Mouse (Mus musculus) CH12.LX (cell line): ENCODE data around the gene Ikzf1. TPM values are rescaled to one million over a fixed set of nuclear protein-coding genes. Genes with fewer than 3 reads are reported as not detected.
A peak's percentile ranks its signal among the peaks of the same experiment; 100 is the strongest.

Experiments used
- DNase-seq: peaks from one replicate; pipeline ENCODE4 v3.0.0-alpha.2; 2013; ENCODE audit errors: extremely low read depth
- H3K27ac ChIP-seq: 2 replicates; pipeline ENCODE4 v1.5.1; 2012; ENCODE audit warnings: low read depth, mild to moderate bottlenecking, control low read depth, moderate library complexity; ENCODE audit not compliant: insufficient read depth
- H3K27me3 ChIP-seq: replicated peaks from 2 replicates; pipeline ENCODE3; 2012; ENCODE audit warnings: inconsistent platforms
- H3K36me3 ChIP-seq, 2 experiments: replicated peaks in 1 of 2; 2 replicates each; pipeline versions ENCODE3 to v1.6.1; 2012; ENCODE audit warnings: inconsistent platforms in 1 of 2, low read length in 1 of 2, mild to moderate bottlenecking in 1 of 2, mixed read lengths in 1 of 2, moderate library complexity in 1 of 2; ENCODE audit not compliant: control insufficient read depth in 1 of 2, insufficient read depth in 1 of 2
- H3K4me1 ChIP-seq, 2 experiments: 2 replicates each; pipeline ENCODE4 v1.6.1; 2012; ENCODE audit warnings: inconsistent platforms in 1 of 2, moderate library complexity in 1 of 2; ENCODE audit not compliant: insufficient read depth in 2 of 2, control insufficient read depth in 1 of 2
- H3K4me2 ChIP-seq: 2 replicates; pipeline ENCODE4 v1.6.1; 2012; ENCODE audit warnings: low read depth, mild to moderate bottlenecking, control low read depth; ENCODE audit not compliant: poor library complexity, insufficient read depth, severe bottlenecking
- H3K4me3 ChIP-seq, 3 experiments: fragments of 150-350 bp in 1 of 3; sonication (generic) in 1 of 3; replicated peaks in 1 of 3; 2 replicates each; pipeline versions ENCODE3 to v1.5.1; 2011 to 2012; ENCODE audit warnings: low read depth in 2 of 3, low read length in 2 of 3, mild to moderate bottlenecking in 2 of 3, moderate library complexity in 2 of 3, control low read depth in 1 of 3, improper control_type of control experiment in 1 of 3, inconsistent platforms in 1 of 3, mixed read lengths in 1 of 3; ENCODE audit not compliant: poor library complexity in 1 of 3
- H3K79me2 ChIP-seq: replicated peaks from 2 replicates; pipeline ENCODE4 v1.6.1; 2012; ENCODE audit warnings: mild to moderate bottlenecking, moderate library complexity; ENCODE audit not compliant: control insufficient read depth, poor library complexity, insufficient read depth, severe bottlenecking; ENCODE audit errors: extremely low read depth
- H3K9ac ChIP-seq: 2 replicates; pipeline ENCODE4 v1.6.1; 2012; ENCODE audit warnings: low read depth, mild to moderate bottlenecking, control low read depth, moderate library complexity; ENCODE audit not compliant: insufficient read depth
- H3K9me3 ChIP-seq: replicated peaks from 2 replicates; pipeline ENCODE3; 2012; ENCODE audit warnings: low read length, inconsistent platforms, mixed read lengths
- BHLHE40 ChIP-seq: IDR thresholded peaks from 2 replicates; pipeline ENCODE4 v1.6.1; 2011; ENCODE audit warnings: mild to moderate bottlenecking, low read depth, low read length, improper control_type of control experiment
- CHD2 ChIP-seq: IDR thresholded peaks from 2 replicates; pipeline ENCODE4 v1.6.1; 2011; ENCODE audit warnings: low read length, improper control_type of control experiment
- CTCF ChIP-seq, 2 experiments: IDR thresholded peaks in 1 of 2; conservative IDR thresholded peaks in 1 of 2; 2 replicates each; pipeline ENCODE4 v1.5.1; 2011 to 2012; ENCODE audit warnings: low read depth in 2 of 2, low read length in 2 of 2, improper control_type of control experiment in 1 of 2, inconsistent platforms in 1 of 2, mild to moderate bottlenecking in 1 of 2, moderate library complexity in 1 of 2
- ELF1 ChIP-seq: IDR thresholded peaks from 2 replicates; pipeline ENCODE4 v1.6.1; 2014; ENCODE audit warnings: low read depth, mild to moderate bottlenecking, inconsistent platforms, low read length, improper control_type of control experiment
- EP300 ChIP-seq: IDR thresholded peaks from 2 replicates; pipeline ENCODE4 v1.6.1; 2011; ENCODE audit warnings: low read length, improper control_type of control experiment
- ETS1 ChIP-seq: conservative IDR thresholded peaks from 2 replicates; pipeline ENCODE4 v1.6.1; 2012; ENCODE audit warnings: low read depth, mild to moderate bottlenecking, inconsistent platforms, low read length, improper control_type of control experiment, moderate library complexity
- KAT2A ChIP-seq: IDR thresholded peaks from 2 replicates; pipeline ENCODE4 v1.6.1; 2012; ENCODE audit warnings: low read length, improper control_type of control experiment, inconsistent platforms; ENCODE audit not compliant: insufficient replicate concordance
- MAZ ChIP-seq: IDR thresholded peaks from 2 replicates; pipeline ENCODE4 v1.6.1; 2012; ENCODE audit warnings: low read depth, mild to moderate bottlenecking, inconsistent platforms, low read length, improper control_type of control experiment, moderate library complexity
- MXI1 ChIP-seq: IDR thresholded peaks from 2 replicates; pipeline ENCODE4 v1.6.1; 2011; ENCODE audit warnings: mild to moderate bottlenecking, low read depth, low read length, improper control_type of control experiment
- MYC ChIP-seq: IDR thresholded peaks from 2 replicates; pipeline ENCODE4 v1.6.1; 2011; ENCODE audit warnings: low read depth, mild to moderate bottlenecking, improper control_type of control experiment, low read length
- PAX5 ChIP-seq: IDR thresholded peaks from 2 replicates; pipeline ENCODE4 v1.6.1; 2012; ENCODE audit warnings: low read length, inconsistent platforms, mixed read lengths
- POLR2A ChIP-seq: IDR thresholded peaks from 2 replicates; pipeline ENCODE4 v1.6.1; 2011; ENCODE audit warnings: low read depth, mild to moderate bottlenecking, improper control_type of control experiment, low read length
- SMC3 ChIP-seq: IDR thresholded peaks from 2 replicates; pipeline ENCODE4 v1.6.1; 2011; ENCODE audit warnings: low read depth, low read length, improper control_type of control experiment
- USF2 ChIP-seq: conservative IDR thresholded peaks from 2 replicates; pipeline ENCODE4 v1.6.1; 2011; ENCODE audit warnings: low read depth, low read length, improper control_type of control experiment
- ZNF384 ChIP-seq: IDR thresholded peaks from 2 replicates; pipeline ENCODE4 v1.6.1; 2012; ENCODE audit warnings: low read depth, low read length, improper control_type of control experiment, inconsistent platforms
- dilution Hi-C: fragments of 300-500 bp; cut with MboI; formaldehyde crosslinking; loops from 2 replicates; pipeline ENCODE4 v1.14.3; 2020; ENCODE audit warnings: low sequenced_read_pairs; ENCODE audit not compliant: extremely low pct_unique_long_range_greater_than_20kb, extremely low pct_ligation_motif_present
- in situ Hi-C: fragments of 300-500 bp; cut with MboI; formaldehyde crosslinking; loops from 3 replicates; pipeline ENCODE4 v1.14.3; 2019; ENCODE audit warnings: low sequenced_read_pairs, low pct_ligation_motif_present, low pct_unique_long_range_greater_than_20kb, mixed read lengths
- polyA plus RNA-seq: library from polyadenylated mRNA; unstranded; fragments of >175 nt; gene quantifications from 2 replicates; pipeline ENCODE4 v1.2.1, GENCODE M21; 2012; ENCODE audit warnings: low read depth; ENCODE audit not compliant: insufficient read length
- total RNA-seq, 2 experiments: library from RNA; depleted of rRNA; stranded (reverse); fragments of 300-350 nt in 1 of 2; fragments of >200 nt in 1 of 2; gene quantifications; 2 replicates each; pipeline ENCODE4 v1.2.3; 2012 to 2014

The Ikzf1 gene
- total and polyA plus RNA-seq, 3 experiments = 33.1 to 68.7 (median 51.2) TPM

DNA sequence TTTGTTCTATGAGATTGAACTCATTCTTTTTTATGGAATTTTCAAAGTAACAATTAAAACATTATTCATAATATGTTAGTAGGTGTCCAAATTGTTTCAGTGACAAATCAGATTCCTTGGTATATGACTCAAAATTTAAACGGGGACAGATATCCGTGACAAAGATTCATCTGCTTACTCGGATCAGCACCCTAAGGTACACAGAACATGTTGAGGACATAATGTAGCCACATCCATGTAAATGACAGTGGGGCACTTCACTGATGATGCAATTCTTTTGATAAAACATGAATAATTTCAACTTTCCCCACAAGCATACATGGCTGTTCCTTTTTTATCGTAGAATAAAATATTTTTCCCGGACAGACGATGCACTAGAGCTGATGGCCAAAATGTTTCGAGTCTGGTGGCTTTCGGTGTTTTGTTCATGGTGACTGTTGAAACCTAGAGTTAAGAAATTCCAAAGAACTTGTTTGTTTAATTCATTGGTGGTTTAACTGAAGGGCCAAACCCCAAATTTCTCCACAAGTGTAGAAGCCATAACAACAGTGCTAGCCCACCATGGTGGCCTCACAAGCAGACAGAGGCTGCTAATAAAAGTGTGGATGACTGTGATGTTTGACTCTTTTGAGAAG is 2.9 kb downstream of the Ikzf1 start:
- peaks cover 14% of the 10 kb centered on the region for H3K79me2 ChIP-seq
- peaks cover 0 to 2% of the 10 kb centered on the region in 2 experiments for H3K36me3 ChIP-seq
- H3K27me3 ChIP-seq = no peaks in the 10 kb centered on the region
- H3K4me3 ChIP-seq = no peak overlapping the region
- dilution Hi-C loops = no loop called here
- TF ChIP-seq PAX5 = no peak
- TF ChIP-seq CHD2 = no peak
- TF ChIP-seq MYC = no peak
- no peak for TF ChIP-seq MXI1
- no peak for TF ChIP-seq ETS1
- TF ChIP-seq ZNF384 = no peak
- TF ChIP-seq CTCF (conservative IDR thresholded peaks at IDR 0.05 in 1 of 2, IDR thresholded peaks at IDR 0.05 in 1 of 2; ENCODE audit: low read depth in 2 of 2, low read length in 2 of 2) = no peak
- TF ChIP-seq, all 38 proteins: peak for 0
- no peak overlapping the region for H3K9ac ChIP-seq
- H3K4me1 ChIP-seq = peaks cover 11 to 31% of the 10 kb centered on the region in 2 experiments
- no peak overlapping the region for H3K27ac ChIP-seq
- no peak for DNase-seq
- in situ Hi-C loops = loop anchor here (10.0 to 25.0 kb wide), 2 partner anchors 123 to 275 kb away; no protein-coding TSS in a partner anchor
- no peak overlapping the region for H3K4me2 ChIP-seq
- H3K9me3 ChIP-seq = peaks cover 19% of the 10 kb centered on the region

GRCm38 (mm10) chr11:11688766-11689330 is 4.0 kb downstream of the Ikzf1 start:
- peaks cover 24% of the 10 kb centered on the region for H3K79me2 ChIP-seq
- H3K4me1 ChIP-seq = peaks cover 16 to 41% of the 10 kb centered on the region in 2 experiments
- H3K27me3 ChIP-seq = no peaks in the 10 kb centered on the region
- in situ Hi-C loops (loop anchor here (10.0 to 25.0 kb wide), 2 partner anchors 124 to 273 kb away; no protein-coding TSS in a partner anchor), dilution Hi-C loops (no loop called here)
- H3K4me2 ChIP-seq = 0 out of 2 replicates have a peak overlapping the region, but pooled peaks have one; percentile 11
- peak overlapping the region; percentile 99 for H3K9ac ChIP-seq
- DNase-seq = no peak
- no peak overlapping the region for H3K4me3 ChIP-seq
- peaks cover 19% of the 10 kb centered on the region for H3K9me3 ChIP-seq
- TF ChIP-seq EP300 = peak; percentile 28; the same call in 1 of the 2 replicates
- no peak for TF ChIP-seq KAT2A
- no peak for TF ChIP-seq CHD2
- TF ChIP-seq POLR2A = no peak
- TF ChIP-seq BHLHE40 = 0 out of 2 replicates have a peak, but pooled peaks have one; percentile 5
- peak; percentile 4; the same call in 1 of the 2 replicates for TF ChIP-seq SMC3
- no peak for TF ChIP-seq ELF1
- TF ChIP-seq USF2 = 0 out of 2 replicates have a peak, but pooled peaks have one; percentile 23
- TF ChIP-seq MAZ = no peak
- peaks cover 0 to 6% of the 10 kb centered on the region in 2 experiments for H3K36me3 ChIP-seq
- peak overlapping the region; percentile 44 for H3K27ac ChIP-seq
